Mouse (Mus musculus): ENCODE data around the gene Rassf1.

Rassf1 gene

DNA sequence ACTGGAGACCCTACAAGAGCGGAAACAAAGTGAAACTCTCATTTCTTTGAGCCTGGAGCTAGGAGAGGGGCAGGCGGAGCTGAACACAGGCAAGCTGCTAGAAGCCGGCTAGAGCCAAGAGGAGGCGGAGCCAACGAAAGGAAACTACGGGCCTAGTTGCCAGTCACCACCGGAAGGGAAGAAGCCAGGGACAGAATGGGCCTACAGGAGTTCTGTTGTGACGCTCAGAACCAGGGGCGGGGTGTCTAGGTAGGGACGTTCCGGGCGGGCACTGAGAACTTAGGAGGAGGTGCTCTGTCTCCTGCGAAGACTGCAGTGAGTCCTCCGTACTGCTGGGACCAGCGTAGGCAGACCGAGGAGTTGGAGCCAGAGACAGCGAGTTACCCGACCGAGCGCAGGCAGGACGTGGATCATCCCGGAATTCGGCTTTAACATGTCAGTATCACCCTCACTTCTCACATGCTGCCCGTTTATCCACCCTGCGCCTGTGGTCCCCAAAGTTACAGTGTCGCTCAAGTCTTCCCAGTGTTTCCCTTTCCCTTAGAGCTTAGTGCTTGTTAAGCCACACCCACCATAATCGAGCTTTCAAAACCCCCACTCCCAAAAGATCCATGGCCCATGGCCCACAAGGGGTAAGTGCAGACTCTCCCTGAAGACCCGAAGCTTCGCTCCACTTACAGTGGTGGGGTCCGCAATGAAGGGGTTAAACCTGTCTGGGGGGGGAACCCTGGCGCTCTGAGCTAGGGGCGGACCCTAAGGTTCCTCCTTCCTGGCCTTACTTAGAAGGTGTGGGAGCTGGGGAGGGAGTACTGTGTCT is 29.4 kb downstream of the Rassf1 start, which contains the start of gene Hyal3:
Hyal3 (plus strand) TSS at position 318 of the 817 bp plus-strand sequence.
- DNase-seq (ENCODE audit: low read depth) = peak; percentile 94

DNA sequence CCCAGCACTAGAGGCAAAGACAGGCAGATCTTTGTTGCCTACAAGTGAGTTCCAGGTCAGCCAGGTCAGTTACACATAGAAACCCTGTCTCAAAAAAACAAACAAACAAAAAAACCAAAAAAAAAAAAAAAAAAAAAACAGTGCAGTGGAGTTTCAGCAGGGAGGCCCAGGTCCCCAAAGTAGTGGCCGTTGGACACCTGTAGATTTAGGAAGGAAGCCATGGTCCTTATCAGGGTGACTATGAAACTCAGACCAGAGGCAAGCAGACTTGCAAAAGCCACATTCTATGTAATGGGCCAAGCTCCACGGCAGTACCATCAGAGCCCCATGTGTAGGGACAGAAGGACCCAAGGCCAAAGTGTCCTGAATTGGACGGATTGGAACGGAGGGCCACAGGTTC is 30.2 kb downstream of the Rassf1 start:
- peak; percentile 44 for DNase-seq (ENCODE audit: low read depth)

DNA sequence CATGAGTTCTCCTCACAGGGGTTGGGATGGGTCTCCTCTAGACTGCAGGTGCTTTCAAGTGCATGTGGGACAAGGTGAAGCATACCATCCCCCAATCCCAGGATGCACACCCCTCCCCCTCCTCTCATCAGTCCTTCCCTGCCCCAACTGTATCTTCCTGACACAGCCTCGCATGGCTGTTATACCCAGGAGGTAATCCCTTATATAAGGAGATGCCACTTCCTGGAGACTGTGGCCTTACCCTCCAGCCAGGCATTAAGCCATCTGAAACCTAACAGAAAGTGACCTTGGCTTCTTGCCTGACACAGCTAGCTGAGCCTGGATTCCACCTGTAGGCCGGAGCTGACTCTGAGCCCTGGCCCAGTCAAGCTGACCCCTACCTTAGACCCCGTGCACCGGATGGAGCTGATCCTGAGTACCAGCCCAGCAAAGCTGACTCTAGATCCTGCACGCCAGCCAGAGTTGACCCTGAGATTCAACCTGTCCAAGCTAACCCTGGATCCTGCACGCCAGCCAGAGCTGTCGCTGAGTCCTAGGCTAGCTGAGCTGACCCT is 31.2 kb downstream of the Rassf1 start:
- peak; percentile 36 for DNase-seq (ENCODE audit: low read depth)

DNA sequence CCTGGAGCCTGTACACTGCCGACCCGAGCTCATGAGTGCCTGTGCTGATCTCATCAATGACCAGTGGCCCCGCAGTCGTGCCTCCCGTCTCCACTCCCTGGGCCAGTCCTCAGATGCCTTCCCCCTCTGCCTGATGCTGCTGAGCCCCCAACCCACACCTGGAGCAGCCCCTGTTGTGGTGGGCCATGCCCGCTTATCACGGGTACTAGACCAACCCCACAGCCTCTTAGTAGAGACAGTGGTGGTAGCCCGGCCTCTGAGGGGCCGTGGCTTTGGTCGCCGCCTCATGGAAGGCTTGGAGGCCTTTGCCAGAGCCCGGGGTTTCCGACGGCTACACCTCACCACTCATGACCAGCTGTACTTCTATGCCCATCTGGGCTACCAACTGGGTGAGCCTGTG is 31.8 kb downstream of the Rassf1 start:
- no peak for DNase-seq (ENCODE audit: low read depth)

DNA sequence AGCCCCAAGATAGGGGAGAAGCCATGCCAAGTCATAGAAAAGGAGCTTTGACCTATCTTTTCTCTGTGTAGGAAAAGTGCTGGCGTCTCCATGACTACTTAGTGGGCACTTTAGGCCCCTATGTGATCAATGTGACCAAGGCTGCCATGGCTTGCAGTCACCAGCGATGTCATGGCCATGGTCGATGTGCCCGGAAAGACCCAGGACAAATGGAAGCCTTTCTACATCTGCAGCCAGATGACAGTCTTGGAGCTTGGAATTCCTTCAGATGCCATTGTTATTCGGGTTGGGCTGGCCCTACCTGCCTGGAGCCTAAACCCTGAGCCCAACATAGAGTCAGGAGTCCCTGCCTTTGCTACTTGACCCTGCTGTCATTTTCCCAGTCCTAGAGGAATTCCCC is 35.1 kb downstream of the Rassf1 start:
- DNase-seq (ENCODE audit: low read depth) = no peak

DNA sequence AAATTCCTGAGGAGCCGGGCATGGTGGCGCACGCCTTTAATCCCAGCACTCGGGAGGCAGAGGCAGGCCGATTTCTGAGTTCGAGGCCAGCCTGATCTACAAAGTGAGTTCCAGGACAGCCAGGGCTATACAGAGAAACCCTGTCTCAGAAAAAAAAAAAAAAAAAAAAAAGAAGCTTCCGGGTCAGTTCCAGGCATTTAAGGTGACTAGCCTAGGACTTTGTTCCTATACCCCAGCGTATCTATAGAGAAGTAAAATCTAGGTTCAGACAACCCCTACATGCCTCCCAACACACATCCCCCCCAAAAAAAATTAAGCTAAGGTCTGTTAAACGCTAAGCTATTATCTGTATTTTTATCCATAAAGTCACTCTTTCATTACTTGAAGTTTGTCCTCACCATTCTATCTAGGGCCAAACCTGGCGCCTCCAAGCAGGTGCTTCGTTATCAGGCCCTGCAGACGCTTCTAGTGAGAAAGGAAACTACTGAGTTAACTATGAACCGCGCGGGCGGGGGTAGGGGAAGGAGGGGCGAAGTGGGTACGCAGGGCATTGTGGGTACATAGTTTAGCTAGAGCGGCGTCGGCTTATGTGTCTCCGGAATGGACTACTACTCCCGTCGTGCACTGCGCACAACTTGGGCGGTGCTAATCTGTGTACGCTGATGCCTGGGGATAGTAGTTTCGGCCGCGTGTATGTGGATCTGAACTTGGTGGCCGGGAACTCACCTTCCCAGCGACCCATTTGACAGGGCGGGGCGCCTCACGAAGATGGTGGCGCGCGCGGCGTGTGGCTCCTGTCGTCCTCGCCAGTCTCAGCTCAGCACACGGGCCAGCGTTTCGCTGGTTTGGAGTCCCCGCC is 35.8 kb downstream of the Rassf1 start, which contains the start of gene Ifrd2:
Ifrd2 (plus strand) TSS at position 669 of the 859 bp plus-strand sequence.
- DNase-seq (ENCODE audit: low read depth) = peak; percentile 99

DNA sequence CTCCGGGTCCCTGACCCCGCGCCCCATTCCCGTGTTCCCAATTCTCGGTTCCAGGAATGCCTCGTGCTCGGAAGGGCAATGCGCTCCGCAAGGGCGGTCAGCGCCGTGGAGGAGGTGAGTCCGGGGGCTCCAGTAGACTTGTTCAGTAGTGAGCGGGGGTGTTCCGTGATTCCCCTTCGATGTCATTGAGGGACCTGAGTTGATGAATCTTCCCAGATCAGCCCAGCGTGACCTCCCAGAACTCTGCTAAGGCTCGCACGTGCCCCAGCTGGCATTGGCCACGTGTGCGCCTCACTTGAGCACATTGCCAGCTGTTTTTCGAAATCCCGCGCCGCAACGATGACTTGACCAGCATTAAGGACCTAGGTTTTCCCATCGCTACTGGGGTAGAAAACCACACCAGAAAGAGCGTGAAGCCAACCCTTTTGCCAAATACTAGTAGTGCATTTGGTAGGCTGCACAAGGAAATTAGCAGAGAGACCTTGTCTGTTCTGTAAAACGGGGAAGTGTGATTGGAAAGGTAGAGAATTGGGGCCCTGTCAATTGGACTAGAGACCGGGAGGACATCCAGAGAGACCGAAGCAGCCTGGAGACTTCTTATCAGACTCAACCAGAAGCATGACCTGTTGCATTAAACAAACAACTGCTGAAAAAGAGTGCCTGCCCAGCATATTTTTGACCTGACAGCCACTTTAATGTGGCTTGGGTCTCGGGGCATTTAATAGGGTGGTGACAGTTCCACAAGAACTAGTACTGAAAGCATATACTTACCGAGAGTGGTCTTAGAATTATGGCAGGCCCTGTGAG is 36.7 kb downstream of the Rassf1 start:
- DNase-seq (ENCODE audit: low read depth) = peak; percentile 77

DNA sequence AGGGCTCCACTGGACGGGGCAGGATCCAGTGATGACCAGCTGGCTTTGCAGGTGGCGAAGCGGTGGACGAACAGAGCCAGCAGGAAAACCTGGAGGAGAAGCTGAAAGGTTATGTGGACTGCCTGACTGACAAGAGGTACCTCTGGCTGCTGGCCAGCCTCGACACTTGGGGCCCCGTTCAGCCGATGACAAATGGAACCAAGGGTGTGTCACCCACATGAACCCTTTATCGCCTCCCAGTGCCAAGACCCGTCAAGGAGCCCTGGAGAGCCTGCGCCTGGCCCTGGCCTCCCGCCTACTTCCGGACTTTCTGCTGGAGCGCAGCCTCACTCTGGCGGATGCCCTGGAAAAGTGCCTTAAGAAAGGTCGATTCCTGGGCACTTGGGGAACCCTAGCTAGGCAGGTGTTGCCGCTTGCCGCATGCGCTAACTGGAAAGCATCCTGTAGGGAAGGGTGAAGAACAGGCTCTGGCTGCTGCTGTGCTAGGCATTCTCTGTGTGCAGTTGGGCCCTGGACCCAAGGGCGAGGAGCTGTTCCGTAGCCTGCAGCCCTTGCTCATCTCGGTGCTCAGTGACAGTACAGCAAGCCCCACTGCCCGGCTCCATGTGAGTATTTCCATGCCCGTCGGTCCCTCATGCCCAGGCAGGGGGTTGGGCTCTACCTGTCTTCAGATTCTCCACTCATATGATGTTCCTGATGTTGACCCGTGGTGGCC is 38.9 kb downstream of the Rassf1 start:
- no peak for DNase-seq (ENCODE audit: low read depth)

DNA sequence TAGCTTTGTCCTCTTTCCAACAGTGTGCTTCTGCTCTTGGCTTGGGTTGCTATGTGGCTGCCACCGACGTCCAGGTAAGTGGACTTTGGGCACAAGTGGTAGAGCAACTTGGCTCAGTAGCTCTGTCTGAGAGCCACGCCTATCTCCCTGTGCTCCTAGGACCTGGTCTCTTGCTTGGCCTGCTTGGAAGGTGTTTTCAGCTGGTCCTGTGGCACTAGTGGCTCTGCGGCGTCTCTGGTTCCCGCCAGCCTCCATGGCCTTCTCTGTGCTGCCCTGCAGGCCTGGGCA is 39.4 kb downstream of the Rassf1 start:
- no peak for DNase-seq (ENCODE audit: low read depth)

DNA sequence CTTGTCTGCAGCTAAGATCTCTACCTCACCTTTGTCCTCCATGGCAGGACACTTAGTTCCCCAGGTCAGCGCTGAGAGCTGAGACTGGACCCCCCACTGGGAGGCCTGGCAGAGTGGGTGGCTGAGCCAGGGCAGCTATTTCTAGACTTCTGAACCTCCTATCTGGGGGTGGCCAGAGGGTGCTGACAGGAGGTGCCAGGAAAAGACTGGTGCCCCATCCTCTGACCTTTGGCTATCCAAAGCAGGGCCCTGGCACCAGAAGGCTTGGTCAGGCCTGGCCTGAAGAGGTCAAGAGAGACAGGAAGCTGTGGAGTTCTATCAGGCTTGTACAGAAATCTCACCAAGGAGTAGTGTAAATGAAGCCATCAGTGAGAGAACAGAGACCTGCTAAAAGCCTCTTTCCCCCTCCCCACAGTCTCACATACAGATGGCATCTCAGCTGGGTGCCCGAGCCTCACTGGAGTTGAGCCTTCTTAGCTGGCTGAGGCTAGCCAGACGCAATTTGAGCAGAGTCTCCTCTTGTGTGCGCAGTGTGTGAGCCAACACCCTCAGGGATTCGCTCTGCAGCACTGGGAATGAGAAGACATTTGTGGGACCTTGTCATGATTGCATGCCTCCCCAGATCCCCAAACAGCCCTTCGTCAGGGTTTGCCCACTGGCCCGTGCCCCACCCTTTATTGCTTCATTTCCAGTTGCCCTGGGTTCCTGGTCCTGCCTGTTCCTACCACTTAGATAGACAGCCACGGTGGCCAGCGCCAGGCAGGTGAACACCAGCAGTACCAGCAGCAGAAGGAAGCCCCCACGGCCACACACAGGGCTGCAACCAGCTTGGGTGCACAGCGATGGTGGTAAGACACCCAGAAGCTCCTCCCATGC is 42.0 kb downstream of the Rassf1 start:
- no peak for DNase-seq (ENCODE audit: low read depth)

DNA sequence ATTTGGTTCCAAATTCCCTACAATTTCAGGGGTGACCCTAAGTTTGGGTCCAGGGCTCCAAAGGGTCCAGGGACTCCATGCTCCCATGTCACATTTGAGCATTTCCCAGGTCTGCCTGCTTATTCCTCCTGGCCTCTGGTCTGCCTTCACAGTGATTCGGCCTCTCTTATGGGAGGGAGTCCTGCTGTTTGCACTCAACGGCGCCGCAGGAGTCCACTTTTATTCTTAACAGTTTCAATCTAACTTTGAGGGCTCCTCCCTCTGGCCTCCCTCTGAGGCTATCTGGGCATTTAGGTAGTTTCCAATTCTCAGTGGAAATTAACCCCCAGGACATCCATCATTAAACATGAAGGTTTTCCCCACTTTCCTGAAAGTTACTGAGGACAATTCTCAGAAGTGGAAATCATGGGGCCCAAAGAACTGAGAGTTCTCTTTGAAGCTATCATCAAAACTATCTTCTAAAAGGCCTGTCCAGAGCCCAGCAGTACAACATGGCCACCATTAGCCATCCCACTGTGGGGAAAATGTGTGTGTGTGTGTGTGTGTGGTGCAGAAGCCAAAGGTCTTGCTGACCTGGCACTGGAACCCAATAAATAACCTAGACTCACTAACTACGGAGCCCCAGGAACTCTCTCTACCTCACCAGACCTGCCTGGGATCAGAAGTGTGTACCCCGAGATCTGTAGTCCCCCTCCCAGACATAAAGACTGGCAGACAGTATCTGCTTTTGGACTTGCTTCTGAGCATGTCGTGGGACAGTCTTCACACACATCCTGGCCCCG is 43.1 kb downstream of the Rassf1 start:
- no peak for DNase-seq (ENCODE audit: low read depth)

DNA sequence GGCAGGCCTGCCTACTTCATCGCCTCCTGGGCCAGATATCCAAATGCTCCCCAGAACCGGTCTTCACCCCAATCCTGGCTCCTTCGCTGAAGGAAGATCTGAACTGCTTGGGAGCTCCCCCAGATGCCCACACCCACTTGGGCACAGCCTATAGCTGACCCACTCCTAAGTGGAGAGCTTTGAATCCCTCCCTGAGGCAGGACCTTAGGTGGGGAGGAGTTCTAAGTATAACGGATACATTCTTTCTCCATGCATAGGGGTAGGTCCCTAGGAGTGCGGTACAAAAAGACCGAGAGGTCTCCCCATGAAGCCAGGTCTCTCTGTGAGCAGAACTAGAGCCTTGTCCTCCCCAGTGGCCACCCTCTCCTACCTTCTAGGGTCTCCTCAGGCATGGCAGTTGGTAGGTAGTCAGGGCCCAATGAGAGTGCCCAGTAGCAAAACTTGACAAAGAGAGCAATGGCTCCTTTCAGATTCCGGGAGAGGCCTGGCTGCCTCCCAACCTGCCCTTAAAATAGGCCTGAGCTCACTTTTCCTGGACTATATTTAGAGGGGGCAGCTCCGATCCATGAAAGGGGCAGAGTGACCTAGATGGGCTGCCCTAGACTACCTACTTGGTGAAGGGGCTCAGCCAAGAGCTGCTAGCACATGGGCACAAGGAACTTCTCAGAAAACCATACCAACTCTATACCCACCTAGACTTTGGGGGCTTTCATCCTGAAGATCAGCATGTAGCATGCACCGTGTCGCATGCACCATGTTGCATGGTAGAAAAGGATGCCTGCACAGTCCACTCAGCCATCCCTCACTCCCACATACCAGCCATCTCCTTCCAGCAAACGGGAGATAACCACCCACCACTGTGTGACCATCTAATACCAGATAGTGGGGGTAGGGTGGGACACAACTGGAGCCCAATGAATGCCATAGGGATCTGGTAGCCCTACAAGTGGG is 45.5 kb downstream of the Rassf1 start:
- no peak for DNase-seq (ENCODE audit: low read depth)

DNA sequence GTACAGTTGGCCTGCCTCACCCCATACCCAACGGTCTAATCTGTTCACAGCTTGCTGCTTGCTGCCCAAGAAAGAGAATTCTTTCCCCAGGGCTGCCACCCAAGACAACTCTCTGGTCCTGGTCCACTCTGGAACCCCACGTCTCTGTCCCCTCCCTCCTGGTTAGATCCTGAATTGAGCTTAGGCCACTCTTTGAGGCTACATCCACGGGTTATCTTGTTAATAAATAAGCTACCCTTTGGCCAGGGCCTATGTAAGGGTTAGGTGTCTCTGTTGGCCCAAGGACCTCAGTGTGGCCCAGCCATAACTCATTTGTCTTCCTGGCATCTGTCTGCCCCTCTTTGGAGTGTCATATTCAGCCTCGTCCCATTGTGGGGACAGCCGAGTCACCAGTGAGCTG is 47.0 kb downstream of the Rassf1 start:
- DNase-seq (ENCODE audit: low read depth) = no peak

DNA sequence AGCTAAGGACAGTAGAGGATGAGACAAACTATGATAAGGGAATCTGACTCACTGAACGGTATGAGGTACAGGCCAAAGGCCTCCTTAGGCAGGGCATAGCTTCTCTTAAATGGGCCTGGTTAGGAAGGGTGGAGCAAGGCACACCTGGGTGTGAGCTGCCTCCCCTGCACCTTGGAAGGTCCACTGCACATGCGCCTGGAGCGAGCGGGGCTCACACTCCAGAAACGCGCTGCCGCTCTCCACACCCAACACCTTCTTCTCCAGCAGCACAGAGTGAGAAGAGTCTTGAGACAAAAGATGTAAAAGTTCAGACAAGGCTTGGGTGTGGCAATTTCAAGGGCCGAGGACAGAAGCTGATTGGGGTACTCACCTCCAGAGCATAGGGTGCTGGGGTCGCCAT is 48.1 kb downstream of the Rassf1 start:
- no peak for DNase-seq (ENCODE audit: low read depth)

DNA sequence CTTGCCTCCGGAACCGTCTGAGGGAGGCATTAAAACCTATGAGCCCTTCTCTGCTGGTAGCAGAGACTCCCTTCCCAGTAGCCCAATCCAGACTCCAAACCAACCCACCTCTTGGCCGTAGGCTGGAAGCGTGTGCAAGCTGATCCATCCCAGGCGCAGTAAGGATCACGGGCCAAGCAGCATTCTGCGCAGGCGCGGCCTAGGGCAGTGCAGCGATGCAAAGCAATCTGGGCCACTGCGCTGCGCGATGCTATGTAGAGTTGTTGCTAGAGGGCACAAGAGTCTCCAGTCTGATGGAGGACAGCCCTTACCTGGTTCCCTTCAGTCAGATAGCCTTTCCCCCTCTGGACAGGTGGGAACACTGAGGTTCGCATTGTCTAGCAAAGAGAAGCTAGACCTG is 48.5 kb downstream of the Rassf1 start:
- no peak for DNase-seq (ENCODE audit: low read depth)

DNA sequence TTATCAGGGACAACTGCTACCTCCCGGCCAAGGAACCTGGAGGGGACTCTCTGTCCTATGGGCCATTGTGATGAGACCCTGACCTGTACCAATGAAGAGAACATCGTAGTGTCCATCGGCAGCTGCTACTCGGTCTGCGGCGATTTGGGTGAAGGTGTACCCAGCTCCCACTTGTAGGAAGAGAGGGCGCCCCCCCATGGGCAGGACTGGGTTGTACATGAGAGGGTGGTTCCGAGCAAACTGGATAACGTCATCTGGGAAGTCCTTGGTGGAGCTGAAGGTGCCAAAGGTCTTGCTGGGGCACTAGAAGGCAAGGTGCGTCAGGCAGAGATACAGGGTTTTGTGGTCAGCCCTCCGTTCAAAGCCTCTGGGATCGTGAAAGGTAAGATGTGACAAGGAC is 49.4 kb downstream of the Rassf1 start:
- DNase-seq (ENCODE audit: low read depth) = peak; percentile 27

DNA sequence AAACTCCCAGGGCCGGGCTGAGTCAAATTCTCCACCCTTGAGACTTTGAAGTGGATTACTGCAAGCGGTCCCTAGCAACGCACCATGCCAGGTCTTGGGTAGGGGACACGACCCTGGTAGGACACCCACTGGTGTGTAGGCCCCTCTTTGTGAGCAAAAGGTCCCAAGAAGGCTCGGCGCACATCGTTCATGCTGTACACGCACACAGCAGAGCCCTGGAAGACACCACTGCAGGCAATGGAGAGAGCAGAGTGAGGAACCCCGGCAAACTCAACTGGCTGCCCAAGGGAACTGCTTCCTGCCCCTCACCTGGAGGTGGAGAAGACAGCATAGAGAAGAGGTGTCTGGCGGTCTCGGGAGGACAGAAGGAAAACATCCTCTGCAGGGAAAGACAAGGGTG is 49.9 kb downstream of the Rassf1 start:
- DNase-seq (ENCODE audit: low read depth) = no peak

DNA sequence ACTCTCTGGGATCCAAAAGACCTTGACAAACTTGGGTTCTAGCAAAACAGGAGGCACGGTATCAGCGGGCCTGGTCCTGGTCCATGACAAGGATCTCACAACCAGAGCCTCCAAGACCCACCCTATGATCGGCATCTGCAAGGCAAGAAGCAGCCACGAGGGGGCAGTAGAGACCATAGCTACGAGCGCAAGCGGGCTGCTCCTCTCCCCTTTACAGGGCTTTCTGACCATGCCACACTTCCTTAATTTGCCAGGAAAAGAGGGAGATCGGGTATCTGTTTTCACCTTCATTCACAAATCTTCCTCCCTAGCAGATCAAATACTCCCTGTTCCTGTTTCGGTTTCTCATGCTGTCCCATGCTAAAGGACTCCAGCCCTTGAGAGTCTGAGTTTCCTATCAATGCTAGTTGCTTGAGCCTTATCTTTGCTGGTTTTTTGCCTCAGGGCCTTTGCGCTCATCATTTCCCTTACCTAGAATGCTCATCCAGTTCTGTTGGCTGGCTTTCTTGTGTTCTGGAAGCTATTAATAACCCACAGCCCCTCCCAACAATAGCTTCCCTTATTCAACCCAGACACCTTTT is 50.8 kb downstream of the Rassf1 start:
- DNase-seq (ENCODE audit: low read depth) = peak; percentile 89

All from 416B (cell line).